8 mouse cellular contexts compared by ENCODE assay signal in the genomic region with DNA sequence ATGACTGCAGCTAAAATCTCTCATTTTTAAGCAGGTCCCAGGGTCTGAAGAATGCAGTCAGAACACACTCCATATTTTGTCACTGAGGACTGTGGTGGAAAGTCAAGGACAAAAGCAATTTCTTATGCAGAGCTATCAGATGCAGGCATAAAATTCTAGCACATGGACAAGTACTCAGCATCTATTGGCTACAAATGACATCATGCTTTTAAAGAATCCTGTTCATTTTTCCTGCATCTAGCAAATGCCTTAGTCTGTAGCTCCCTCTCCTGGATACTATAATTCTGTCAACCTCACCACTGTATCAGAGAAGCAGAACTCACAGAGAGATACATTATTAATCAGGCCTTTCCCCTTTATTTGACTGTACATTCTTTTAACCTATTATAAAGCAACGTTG.
DNase-seq lines count a peak whose midpoint lies in the region; ATAC-seq and TF ChIP-seq lines count a peak whose summit lies in the region.
"Had no signal": no experiment of that assay in that cellular context is flagged by ENCODE, and none has a peak within 500 bp of the region (broad histone marks: within the 10 kb centered on the region; RNA-seq: fewer than 3 reads in every experiment).

No protein-coding gene starts in this region.

- peak; percentile 81 for TF ChIP-seq CTCF in intestine, postnatal 0 days (IDR thresholded peaks at IDR 0.05; ENCODE audit: low read depth)

- DNase-seq in ovary, postnatal 14 days (ENCODE audit: low spot score) = peak; percentile 2
- no peak for DNase-seq in ovary, postnatal 36 days (ENCODE audit: low spot score)
- DNase-seq in brain, adult 2 months (ENCODE audit: low read depth, low spot score) = peak; percentile 95
- peak; percentile 55 for DNase-seq in naive thymus-derived CD4-positive, alpha-beta T cell, adult 2 months (ENCODE audit: low read depth)

- WGBS in embryonic facial prominence, embryonic 13.5 days = 45% methylated on average over 1 of the region's 1 CpGs
- WGBS in intestine, postnatal 0 days = 45% methylated on average over 1 of the region's 1 CpGs

- no peak overlapping the region for H3K9ac ChIP-seq in embryonic facial prominence, embryonic 13.5 days
- no peak overlapping the region for H3K9ac ChIP-seq in intestine, postnatal 0 days (ENCODE audit: low read depth, low read length)
- H3K9ac ChIP-seq: heart, embryonic 13.5 days had no signal

- 0 out of 2 replicates have a peak, but pooled peaks cover 4% of the 10 kb centered on the region for H3K4me1 ChIP-seq in embryonic facial prominence, embryonic 13.5 days
- H3K4me1 ChIP-seq in intestine, postnatal 0 days (replicated peaks; ENCODE audit: control insufficient read depth, insufficient read depth, low read length) = no peaks in the 10 kb centered on the region
- H3K4me1 ChIP-seq: heart, embryonic 13.5 days had no signal

- H3K27me3 ChIP-seq in embryonic facial prominence, embryonic 13.5 days = no peaks in the 10 kb centered on the region
- no peaks in the 10 kb centered on the region for H3K27me3 ChIP-seq in intestine, postnatal 0 days (replicated peaks; ENCODE audit: control insufficient read depth, insufficient read depth, low read length)
- H3K27me3 ChIP-seq: heart, embryonic 13.5 days had no signal

- no peak overlapping the region for H3K4me2 ChIP-seq in embryonic facial prominence, embryonic 13.5 days
- H3K4me2 ChIP-seq in intestine, postnatal 0 days (replicated peaks; ENCODE audit: low read depth) = no peak overlapping the region
- H3K4me2 ChIP-seq: heart, embryonic 13.5 days had no signal

- H3K4me3 ChIP-seq in embryonic facial prominence, embryonic 13.5 days = no peak overlapping the region
- no peak overlapping the region for H3K4me3 ChIP-seq in intestine, postnatal 0 days (ENCODE audit: low read depth, low read length)
- H3K4me3 ChIP-seq: heart, embryonic 13.5 days had no signal

- H3K36me3 ChIP-seq in embryonic facial prominence, embryonic 13.5 days = 0 out of 2 replicates have a peak, but pooled peaks cover under 1% of the 10 kb centered on the region
- peaks cover 28% of the 10 kb centered on the region for H3K36me3 ChIP-seq in intestine, postnatal 0 days (ENCODE audit: control insufficient read depth, insufficient read depth)
- H3K36me3 ChIP-seq: heart, embryonic 13.5 days had no signal

- no peaks in the 10 kb centered on the region for H3K9me3 ChIP-seq in embryonic facial prominence, embryonic 13.5 days
- no peaks in the 10 kb centered on the region for H3K9me3 ChIP-seq in intestine, postnatal 0 days (ENCODE audit: control insufficient read depth)
- H3K9me3 ChIP-seq: heart, embryonic 13.5 days had no signal

- H3K27ac ChIP-seq in embryonic facial prominence, embryonic 13.5 days = no peak overlapping the region
- H3K27ac ChIP-seq in intestine, postnatal 0 days (ENCODE audit: low read depth, low read length) = no peak overlapping the region
- H3K27ac ChIP-seq: heart, embryonic 13.5 days had no signal

- peak; percentile 59; the same call in 1 of the 2 replicates for ATAC-seq in embryonic facial prominence, embryonic 13.5 days (ENCODE audit: insufficient number of reproducible peaks, insufficient read depth, low FRiP score, low TSS enrichment, low read depth)
- peak; percentile 49; the same call in 1 of the 2 replicates for ATAC-seq in intestine, postnatal 0 days
- no peak for ATAC-seq in erythroid progenitor cell, adult 5-6 weeks (replicated peaks; ENCODE audit: low FRiP score, poor library complexity, severe bottlenecking)
